ENCODE assay signal across 9 mouse cellular contexts in genomic region chr9:109081749-109082123, GRCm38 (mm10). TPM values are rescaled to one million over a fixed set of nuclear protein-coding genes. Genes with fewer than 3 reads are reported as not detected.
A peak's percentile ranks its signal among the peaks of the same experiment; 100 is the strongest.
DNase-seq lines count a peak whose midpoint lies in the region; ATAC-seq and TF ChIP-seq lines count a peak whose summit lies in the region.
"Had no signal": no experiment of that assay in that cellular context is flagged by ENCODE, and none has a peak within 500 bp of the region (broad histone marks: within the 10 kb centered on the region; RNA-seq: fewer than 3 reads in every experiment).

No protein-coding gene starts in this region.

- ATAC-seq in heart, embryonic 16.5 days (replicated peaks; ENCODE audit: extremely low read depth, insufficient read depth, low FRiP score), result peak; percentile 28; the same call in 1 of the 2 replicates
- peak; percentile 58 for ATAC-seq in hindbrain, embryonic 13.5 days (ENCODE audit: low FRiP score)
- ATAC-seq in midbrain, embryonic 13.5 days, result peak; percentile 32

- no peak for DNase-seq in heart, postnatal 36 days
- no peak for DNase-seq in urinary bladder, postnatal 10 days (ENCODE audit: low spot score)
- no peak for DNase-seq in right cerebral cortex, adult 2 months (ENCODE audit: low spot score in 2 of 2)
- no peak for DNase-seq in layer of hippocampus, adult 9-10 months (ENCODE audit: low spot score)

- H3K36me3 ChIP-seq in heart, embryonic 16.5 days (ENCODE audit: control insufficient read depth, insufficient read depth), result peaks cover 15% of the 10 kb centered on the region; the same call in 1 of the 2 replicates
- peaks cover 28% of the 10 kb centered on the region for H3K36me3 ChIP-seq in hindbrain, embryonic 13.5 days
- H3K36me3 ChIP-seq in midbrain, embryonic 13.5 days, result peaks cover 27% of the 10 kb centered on the region

- peaks cover 20% of the 10 kb centered on the region for H3K4me1 ChIP-seq in heart, embryonic 16.5 days (ENCODE audit: control insufficient read depth, insufficient read depth, low read length)
- peaks cover 5% of the 10 kb centered on the region for H3K4me1 ChIP-seq in bone marrow, adult 2 months (ENCODE audit: control insufficient read depth, insufficient read depth, low read length)
- H3K4me1 ChIP-seq in hindbrain, embryonic 13.5 days (replicated peaks), result peaks cover 26% of the 10 kb centered on the region
- H3K4me1 ChIP-seq in midbrain, embryonic 13.5 days (replicated peaks), result peaks cover 28% of the 10 kb centered on the region

- no peak for TF ChIP-seq POLR2A in bone marrow, adult 2 months (IDR thresholded peaks at IDR 0.05; ENCODE audit: borderline replicate concordance, control insufficient read depth, low read depth, low read length)

- 3% methylated on average over 11 of the region's 11 CpGs for WGBS in heart, embryonic 16.5 days
- WGBS in bone marrow, adult 2 months, result 3% methylated on average over 11 of the region's 11 CpGs
- 6% methylated on average over 11 of the region's 11 CpGs for WGBS in hindbrain, embryonic 13.5 days
- WGBS in midbrain, embryonic 13.5 days, result 6% methylated on average over 11 of the region's 11 CpGs

- TF ChIP-seq CTCF in bone marrow, adult 2 months (IDR thresholded peaks at IDR 0.05; ENCODE audit: control insufficient read depth, insufficient read depth, low read length), result no peak

- peak overlapping the region; percentile 87 for H3K9ac ChIP-seq in heart, embryonic 16.5 days (ENCODE audit: low read length)
- peak overlapping the region; percentile 91 for H3K9ac ChIP-seq in hindbrain, embryonic 13.5 days
- H3K9ac ChIP-seq in midbrain, embryonic 13.5 days (replicated peaks), result peak overlapping the region; percentile 88

- peak overlapping the region; percentile 73 for H3K27ac ChIP-seq in heart, embryonic 16.5 days (ENCODE audit: low read length)
- peak overlapping the region; percentile 53 for H3K27ac ChIP-seq in bone marrow, adult 2 months (ENCODE audit: control insufficient read depth, insufficient read depth, low read depth, low read length, poor library complexity)
- H3K27ac ChIP-seq in hindbrain, embryonic 13.5 days, result peak overlapping the region; percentile 82
- H3K27ac ChIP-seq in midbrain, embryonic 13.5 days, result peak overlapping the region; percentile 67; the same call in 1 of the 2 replicates

- H3K9me3 ChIP-seq in heart, embryonic 16.5 days (replicated peaks; ENCODE audit: control insufficient read depth, low read length), result no peaks in the 10 kb centered on the region
- H3K9me3 ChIP-seq in hindbrain, embryonic 13.5 days, result no peaks in the 10 kb centered on the region
- no peaks in the 10 kb centered on the region for H3K9me3 ChIP-seq in midbrain, embryonic 13.5 days

- H3K4me3 ChIP-seq in heart, embryonic 16.5 days (ENCODE audit: low read length), result peak overlapping the region; percentile 93
- H3K4me3 ChIP-seq in bone marrow, adult 2 months (replicated peaks; ENCODE audit: control insufficient read depth, low read depth, low read length), result peak overlapping the region; percentile 81
- peak overlapping the region; percentile 81 for H3K4me3 ChIP-seq in hindbrain, embryonic 13.5 days
- H3K4me3 ChIP-seq in midbrain, embryonic 13.5 days (replicated peaks), result peak overlapping the region; percentile 82

- intact Hi-C loops in heart, postnatal 36 days (cut with DNase I), result no loop called here

- peak overlapping the region; percentile 83 for H3K4me2 ChIP-seq in heart, embryonic 16.5 days (ENCODE audit: low read depth, low read length)
- H3K4me2 ChIP-seq in hindbrain, embryonic 13.5 days, result peak overlapping the region; percentile 96
- peak overlapping the region; percentile 98 for H3K4me2 ChIP-seq in midbrain, embryonic 13.5 days (replicated peaks)

- no peaks in the 10 kb centered on the region for H3K27me3 ChIP-seq in heart, embryonic 16.5 days (ENCODE audit: control insufficient read depth, insufficient read depth, low read length)
- no peaks in the 10 kb centered on the region for H3K27me3 ChIP-seq in hindbrain, embryonic 13.5 days
- no peaks in the 10 kb centered on the region for H3K27me3 ChIP-seq in midbrain, embryonic 13.5 days
- H3K27me3 ChIP-seq: Patski had no signal

RNA-seq across cellular contexts. Expression of gene Ccdc51, which starts 0.6 kb away (rescaled TPM):
- polyA plus RNA-seq in heart, embryonic 16.5 days (2015; fragmentation: Nextera tagmentation; extraction: Ambion mirVana), result 14.7 and 15.9 TPM in 2 replicates
- 10 to 100 TPM; 11.7 to 12.2 TPM for total RNA-seq in heart, postnatal 36 days (2021)
- 3.4 and 6.0 TPM in 2 replicates for polyA plus RNA-seq in bone marrow, adult 2 months (2011; ENCODE audit: insufficient read depth, insufficient read length, low replicate concordance, missing spikeins)
- 14.6 and 14.7 TPM in 2 replicates for polyA plus RNA-seq in hindbrain, embryonic 13.5 days (2015; fragmentation: Nextera tagmentation; extraction: Ambion mirVana)
- 12.8 and 14.6 TPM in 2 replicates for polyA plus RNA-seq in midbrain, embryonic 13.5 days (2015; fragmentation: Nextera tagmentation; extraction: Ambion mirVana)

RNA-seq across cellular contexts. Expression of gene Tma7, which starts 0.7 kb away (rescaled TPM):
- 414 and 431 TPM in 2 replicates for polyA plus RNA-seq in heart, embryonic 16.5 days (2015; fragmentation: Nextera tagmentation; extraction: Ambion mirVana)
- total RNA-seq in heart, postnatal 36 days (2021), result 100 to 1,000 TPM; 241 to 249 TPM
- 206 and 254 TPM in 2 replicates for polyA plus RNA-seq in bone marrow, adult 2 months (2011; ENCODE audit: insufficient read depth, insufficient read length, low replicate concordance, missing spikeins)
- polyA plus RNA-seq in hindbrain, embryonic 13.5 days (2015; fragmentation: Nextera tagmentation; extraction: Ambion mirVana), result 741 and 764 TPM in 2 replicates
- polyA plus RNA-seq in midbrain, embryonic 13.5 days (2015; fragmentation: Nextera tagmentation; extraction: Ambion mirVana), result 724 and 757 TPM in 2 replicates

RNA-seq across cellular contexts. Expression of gene Atrip, which starts 7.8 kb away (rescaled TPM):
- 15.6 and 17.3 TPM in 2 replicates for polyA plus RNA-seq in heart, embryonic 16.5 days (2015; fragmentation: Nextera tagmentation; extraction: Ambion mirVana)
- 1 to 10 TPM; 8.0 to 8.2 TPM for total RNA-seq in heart, postnatal 36 days (2021)
- 5.8 and 10.2 TPM in 2 replicates for polyA plus RNA-seq in bone marrow, adult 2 months (2011; ENCODE audit: insufficient read depth, insufficient read length, low replicate concordance, missing spikeins)
- 27.8 and 32.4 TPM in 2 replicates for polyA plus RNA-seq in hindbrain, embryonic 13.5 days (2015; fragmentation: Nextera tagmentation; extraction: Ambion mirVana)
- 31.0 and 31.7 TPM in 2 replicates for polyA plus RNA-seq in midbrain, embryonic 13.5 days (2015; fragmentation: Nextera tagmentation; extraction: Ambion mirVana)

RNA-seq across cellular contexts. Expression of gene Plxnb1, which starts 13.5 kb away (rescaled TPM):
- 7.8 and 8.8 TPM in 2 replicates for polyA plus RNA-seq in heart, embryonic 16.5 days (2015; fragmentation: Nextera tagmentation; extraction: Ambion mirVana)
- 10 to 100 TPM; 16.4 to 19.1 TPM for total RNA-seq in heart, postnatal 36 days (2021)
- polyA plus RNA-seq in bone marrow, adult 2 months (2011; ENCODE audit: insufficient read depth, insufficient read length, low replicate concordance, missing spikeins), result 1.1 and 2.1 TPM in 2 replicates
- polyA plus RNA-seq in hindbrain, embryonic 13.5 days (2015; fragmentation: Nextera tagmentation; extraction: Ambion mirVana), result 22.5 and 27.2 TPM in 2 replicates
- 28.2 and 33.3 TPM in 2 replicates for polyA plus RNA-seq in midbrain, embryonic 13.5 days (2015; fragmentation: Nextera tagmentation; extraction: Ambion mirVana)

RNA-seq across cellular contexts. Expression of gene Trex1, which starts 22.2 kb away (rescaled TPM):
- polyA plus RNA-seq in heart, embryonic 16.5 days (2015; fragmentation: Nextera tagmentation; extraction: Ambion mirVana), result 12.5 and 14.5 TPM in 2 replicates
- 10 to 100 TPM; 14.0 to 14.7 TPM for total RNA-seq in heart, postnatal 36 days (2021)
- 10.1 and 19.5 TPM in 2 replicates for polyA plus RNA-seq in bone marrow, adult 2 months (2011; ENCODE audit: insufficient read depth, insufficient read length, low replicate concordance, missing spikeins)
- 12.9 and 15.2 TPM in 2 replicates for polyA plus RNA-seq in hindbrain, embryonic 13.5 days (2015; fragmentation: Nextera tagmentation; extraction: Ambion mirVana)
- polyA plus RNA-seq in midbrain, embryonic 13.5 days (2015; fragmentation: Nextera tagmentation; extraction: Ambion mirVana), result 13.6 and 14.5 TPM in 2 replicates
